Mouse (Mus musculus): Measurements from ENCODE around the gene Tctex1d4. TPM values are rescaled to one million over a fixed set of nuclear protein-coding genes. Genes with fewer than 3 reads are reported as not detected.
A peak's percentile ranks its signal among the peaks of the same experiment; 100 is the strongest.

Gene Tctex1d4
- total RNA-seq, 2 experiments from 2014 or later: 0.31 TPM; not detected in 1

DNA sequence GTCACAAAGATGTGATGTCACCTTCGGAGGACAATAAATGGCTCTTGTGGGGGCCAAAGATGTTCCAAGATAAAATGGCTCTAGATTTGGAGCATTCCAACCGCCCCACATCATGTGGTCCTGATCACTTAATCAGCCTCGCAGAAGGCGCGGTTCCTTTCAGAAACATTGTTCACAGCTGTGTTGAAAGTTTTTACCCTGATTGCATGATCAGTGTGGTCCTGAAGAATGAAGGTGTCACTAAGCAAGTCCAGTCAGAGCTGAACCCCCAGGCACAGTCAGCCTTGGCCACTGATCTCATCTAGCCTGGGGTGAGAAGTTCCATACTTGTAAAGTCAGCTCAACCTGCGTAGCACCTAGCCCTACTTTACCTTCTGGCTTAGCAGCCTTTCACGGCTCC lies 8.7 kb upstream of the Tctex1d4 start:
- no peak for DNase-seq
- intact Hi-C loops (cut with DNase I): no loop called here

DNA sequence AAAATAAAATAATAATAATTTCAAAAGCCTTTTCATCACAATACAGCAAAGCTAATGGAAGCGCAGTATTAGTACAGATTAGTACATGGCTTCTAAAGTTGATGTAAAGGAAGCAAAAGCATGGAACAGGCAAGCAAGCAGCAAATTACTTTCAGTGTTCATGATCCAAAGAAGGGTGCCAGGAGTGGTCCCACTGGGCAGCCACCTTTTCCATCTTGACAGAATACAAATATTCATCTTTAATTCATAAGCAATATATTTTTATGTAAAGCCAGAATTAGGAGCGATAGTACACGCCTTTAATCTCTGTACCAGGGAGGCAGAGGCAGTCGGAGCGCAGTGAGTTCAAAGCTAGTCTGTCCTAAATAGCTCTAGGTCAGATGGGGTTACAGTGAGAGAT lies 7.0 kb upstream of the Tctex1d4 start:
- no peak for DNase-seq
- intact Hi-C loops (cut with DNase I): loop anchor here (10.0 kb wide), 1 partner anchor 415 kb away; the partner anchor contains the start of genes Ccdc163 and Mmachc

DNA sequence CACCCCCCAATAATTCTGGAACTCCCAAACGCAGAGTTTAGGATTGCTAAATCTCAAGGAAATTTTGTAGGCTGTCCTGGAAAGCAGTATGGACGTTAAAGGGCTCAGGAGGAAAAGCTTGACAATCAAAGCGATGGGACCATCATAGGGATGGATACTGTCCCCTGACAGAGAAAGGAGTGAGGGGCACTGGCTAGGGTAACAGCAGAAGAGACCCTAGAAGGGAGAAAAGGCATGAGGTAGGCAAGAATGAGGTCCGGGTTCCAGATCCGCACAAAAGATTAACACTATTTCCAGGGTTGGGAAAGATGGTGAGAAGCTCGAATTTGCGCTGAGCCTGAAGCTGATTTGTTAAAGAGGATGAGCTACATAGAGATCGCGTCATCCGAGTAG lies 6.5 kb upstream of the Tctex1d4 start:
- intact Hi-C loops (cut with DNase I): loop anchor here (10.0 kb wide), 1 partner anchor 415 kb away; the partner anchor contains the start of genes Ccdc163 and Mmachc
- no peak for DNase-seq

DNA sequence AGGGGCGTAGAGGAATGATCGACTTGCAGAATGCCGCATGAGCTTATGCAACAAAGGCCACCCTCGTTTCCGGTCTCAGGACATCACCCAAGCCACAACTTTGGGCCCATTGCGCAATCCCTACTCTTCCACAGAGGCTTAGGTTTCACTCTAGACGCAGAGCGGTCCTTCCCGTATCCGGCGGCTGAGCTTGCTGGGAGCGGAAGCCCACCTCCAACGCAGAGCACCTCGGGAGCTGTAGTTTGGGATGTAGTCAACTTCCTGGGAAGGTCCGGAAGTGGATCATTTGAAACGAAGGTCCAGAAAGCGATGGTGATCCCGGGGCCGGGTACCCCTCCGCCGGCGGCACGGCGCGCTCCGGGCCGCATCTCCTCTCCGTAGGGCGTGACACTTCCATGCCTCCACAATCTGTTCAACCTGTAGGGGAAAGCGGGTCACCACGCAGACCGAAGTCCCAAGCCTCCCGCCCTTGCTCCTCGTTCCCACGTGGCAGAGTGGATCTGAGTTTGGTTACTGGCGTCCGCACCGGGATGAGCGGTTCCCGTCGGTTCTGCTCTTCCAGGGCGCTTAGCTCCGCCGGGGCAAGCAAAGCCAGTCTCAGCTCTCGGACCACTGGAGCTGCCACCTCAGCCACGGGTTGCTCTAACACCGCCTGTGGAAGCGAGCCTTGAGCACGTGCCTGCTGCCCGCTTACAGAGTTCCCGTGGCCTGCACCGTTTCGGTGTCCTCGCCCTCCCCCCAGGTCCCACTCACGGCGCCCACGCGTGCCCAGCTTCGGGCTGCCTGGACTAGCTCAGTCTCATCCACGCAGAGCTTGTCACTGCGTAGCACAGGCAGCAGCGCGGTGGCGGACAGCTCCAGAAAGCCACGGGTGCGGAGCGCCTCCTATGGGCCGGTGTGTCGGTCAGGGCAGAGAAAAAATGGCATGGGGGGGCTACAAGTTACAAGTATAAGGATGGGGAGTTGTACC lies 5.9 kb upstream of the Tctex1d4 start:
- intact Hi-C loops (cut with DNase I): loop anchor here (1.0 to 10.0 kb wide), 2 partner anchors 118 to 416 kb away; partner anchors contain the start of genes Ccdc163 and Mmachc
- peak; percentile 95 to 96 for DNase-seq

DNA sequence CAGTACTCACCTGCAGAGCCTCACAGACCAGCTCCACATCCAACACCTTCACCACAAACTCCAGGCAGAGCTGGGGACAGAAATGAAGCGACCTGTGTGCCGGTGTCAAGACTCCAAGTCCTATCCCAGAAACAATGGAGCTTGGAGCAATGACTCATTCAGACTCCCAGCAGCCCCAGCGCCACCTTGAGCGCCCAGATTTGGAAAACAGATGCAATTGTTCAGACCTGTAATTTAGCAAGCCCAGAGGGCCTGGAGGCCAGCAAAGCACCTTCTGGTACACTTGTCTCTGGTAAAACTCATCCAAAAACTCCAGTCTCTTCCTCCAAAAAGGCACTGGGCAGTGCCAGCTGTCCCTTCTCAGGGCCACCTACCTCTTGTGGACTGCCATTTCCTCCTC lies 4.4 kb upstream of the Tctex1d4 start:
- intact Hi-C loops (cut with DNase I): loop anchor here (10.0 kb wide), 1 partner anchor 417 kb away; the partner anchor contains the start of genes Ccdc163 and Mmachc
- no peak for DNase-seq

DNA sequence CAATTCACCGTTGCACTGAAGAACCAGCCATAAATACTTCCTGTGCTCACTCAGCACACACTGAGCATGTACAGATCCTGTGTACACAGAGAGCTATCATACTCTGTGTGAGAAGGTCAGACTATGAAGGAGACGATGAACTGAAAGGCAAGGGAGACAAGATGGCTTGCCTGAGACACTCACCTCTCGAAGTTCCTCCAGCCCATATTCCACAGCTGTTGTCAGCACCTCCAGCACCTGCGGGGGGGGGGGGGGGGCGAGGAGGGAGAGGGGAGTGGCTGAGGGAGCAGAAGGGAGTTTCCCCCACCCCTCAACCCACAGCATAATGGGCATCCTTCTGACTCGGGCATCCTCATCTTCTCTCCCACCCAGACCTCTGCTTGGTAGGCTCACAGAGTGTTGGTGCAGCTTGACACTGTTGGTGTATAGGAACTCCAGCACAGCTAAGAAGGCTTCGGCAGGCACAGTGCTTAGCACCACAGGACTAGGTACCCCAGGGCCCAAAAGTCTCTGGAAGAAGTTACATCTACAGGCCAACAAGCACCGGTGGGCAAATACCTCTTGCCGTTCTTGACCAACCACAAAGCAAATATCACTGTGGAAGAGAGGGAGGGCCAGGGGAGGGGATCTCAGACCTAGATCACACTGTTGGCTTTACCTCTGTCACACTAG lies 2.9 kb upstream of the Tctex1d4 start:
- DNase-seq: no peak
- intact Hi-C loops (cut with DNase I): loop anchor here (10.0 kb wide), 1 partner anchor 419 kb away; the partner anchor contains the start of genes Ccdc163 and Mmachc

DNA sequence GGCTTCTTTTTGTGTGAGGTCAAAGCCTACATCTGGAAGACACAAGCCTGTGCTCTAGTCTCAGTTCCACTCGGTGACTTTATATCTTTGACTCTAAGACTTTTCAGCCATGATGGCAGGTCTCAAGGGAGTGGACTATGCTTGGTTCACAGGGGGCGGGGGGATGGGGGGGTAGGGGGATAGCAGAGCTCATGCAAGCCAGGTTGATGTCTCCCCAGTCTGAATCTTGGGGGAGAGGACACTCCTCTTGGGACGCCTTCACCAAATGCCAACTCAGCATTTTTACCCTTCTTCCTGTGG lies 2.4 kb upstream of the Tctex1d4 start:
- DNase-seq: no peak
- intact Hi-C loops (cut with DNase I): loop anchor here (10.0 kb wide), 1 partner anchor 419 kb away; the partner anchor contains the start of genes Ccdc163 and Mmachc

DNA sequence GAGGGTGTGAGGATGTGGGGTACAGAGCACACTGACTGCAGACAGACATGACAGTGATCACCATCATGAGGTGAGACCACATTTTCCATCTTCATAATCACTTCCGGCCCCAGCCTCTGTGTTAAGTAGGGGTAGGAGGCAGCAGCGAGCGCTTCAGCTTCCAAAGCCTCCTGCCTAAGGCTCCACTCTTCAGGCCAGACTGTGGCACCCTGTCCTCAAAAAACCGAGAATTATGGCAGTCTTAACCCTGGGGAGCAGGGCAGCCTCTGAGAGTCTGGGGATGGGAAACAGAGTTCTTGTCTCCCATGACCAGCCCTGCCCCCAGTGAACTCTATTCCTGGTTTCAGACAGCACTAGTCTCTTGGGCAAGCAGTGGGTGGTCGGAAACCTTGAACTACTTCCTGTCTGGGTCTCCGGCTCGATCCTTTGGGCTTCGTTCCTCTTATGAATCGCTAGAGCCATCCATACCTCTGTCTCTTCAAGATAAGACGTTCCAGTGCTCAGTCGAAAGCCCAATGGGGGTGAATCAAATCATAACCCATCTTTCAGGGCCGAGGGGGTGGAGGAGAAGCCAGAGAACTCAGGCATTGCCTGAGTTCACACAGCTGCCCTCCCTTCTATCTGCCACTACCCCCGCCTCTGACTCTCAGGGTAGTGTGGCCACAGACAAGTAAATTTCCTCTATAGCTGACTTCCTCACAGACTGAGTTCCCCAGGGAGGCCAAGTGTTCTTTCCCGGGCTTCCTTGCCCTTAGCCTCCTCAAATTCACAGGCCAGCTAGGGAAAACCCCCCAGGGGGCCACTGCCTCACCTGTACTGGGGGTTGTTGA lies 1.9 kb upstream of the Tctex1d4 start:
- intact Hi-C loops (cut with DNase I): loop anchor here (10.0 kb wide), 1 partner anchor 420 kb away; the partner anchor contains the start of genes Ccdc163 and Mmachc
- peak; percentile 66 to 74 for DNase-seq

DNA sequence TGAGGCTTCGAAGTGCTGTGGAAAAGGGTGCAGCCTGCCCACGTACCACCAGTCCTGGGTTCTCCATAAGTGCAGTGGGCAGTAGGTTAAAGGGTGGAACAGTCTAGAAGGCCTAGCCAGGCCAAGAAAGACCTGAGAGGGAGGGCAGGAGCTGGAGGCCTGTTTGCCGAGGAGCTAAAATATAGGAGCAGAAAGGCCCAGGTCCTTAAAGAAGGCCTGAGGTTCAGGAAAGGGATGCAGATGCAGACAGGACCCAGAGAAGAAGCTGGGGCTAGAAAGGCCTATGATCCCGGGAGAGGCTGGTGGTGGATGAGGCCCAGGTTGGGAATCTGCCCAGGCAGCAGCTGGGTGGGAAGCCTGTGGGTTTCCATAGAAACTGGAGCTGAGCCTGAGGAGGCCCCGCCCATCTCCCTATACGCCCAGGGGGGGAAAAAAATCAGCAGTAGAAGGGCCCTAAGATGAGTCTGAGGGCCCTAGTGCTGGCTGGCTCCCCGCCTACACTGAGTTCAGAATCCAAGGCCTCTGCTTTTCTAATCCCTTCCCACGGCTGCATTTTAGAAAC lies 1.2 kb upstream of the Tctex1d4 start, which contains the start of gene Btbd19:
Gene Btbd19 (minus strand): TSS at position 378 of the 562 bp plus-strand sequence.
- peak; percentile 90 for DNase-seq
- intact Hi-C loops (cut with DNase I): loop anchor here (10.0 kb wide), 1 partner anchor 421 kb away; the partner anchor contains the start of genes Ccdc163 and Mmachc

DNA sequence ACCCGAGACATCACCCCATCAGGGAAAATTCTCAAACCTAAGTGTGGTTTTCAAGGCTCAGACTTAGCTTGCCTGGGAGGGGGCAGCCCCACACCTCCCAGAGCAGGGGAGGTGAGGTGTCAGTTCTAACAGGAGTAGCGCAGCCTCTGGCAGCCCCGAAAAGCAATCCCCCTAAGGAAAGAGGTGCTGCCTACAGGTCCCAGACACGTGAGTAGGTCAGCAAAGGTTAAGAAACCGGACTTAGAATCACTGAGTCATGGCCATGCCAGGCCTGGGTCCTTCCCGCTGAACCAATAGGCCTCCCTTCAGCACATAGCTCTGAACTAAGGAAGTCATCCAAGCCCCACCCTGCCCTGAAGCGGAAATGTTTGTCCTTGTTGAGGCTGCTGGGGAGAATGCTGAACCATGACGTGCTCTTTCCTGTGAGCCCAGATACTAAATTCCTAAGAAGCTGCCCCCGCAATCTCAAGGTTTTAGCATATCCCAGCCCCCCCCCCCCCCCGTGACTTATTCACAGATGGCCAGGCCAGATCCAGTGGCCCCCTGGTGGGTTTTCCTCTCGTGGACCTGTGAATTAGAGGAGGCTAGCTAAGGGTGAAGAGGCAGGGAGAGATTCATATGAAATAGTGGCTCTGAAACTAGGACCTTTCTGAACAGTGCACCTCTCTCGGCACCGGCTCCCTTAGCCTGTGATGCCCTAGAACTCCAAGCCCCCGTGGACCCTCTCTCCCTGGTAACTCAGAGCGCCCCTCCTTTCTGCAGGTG lies 502 bp upstream of the Tctex1d4 start:
- intact Hi-C loops (cut with DNase I): loop anchor here (10.0 kb wide), 1 partner anchor 421 kb away; the partner anchor contains the start of genes Ccdc163 and Mmachc
- peak; percentile 87 to 88 for DNase-seq

DNA sequence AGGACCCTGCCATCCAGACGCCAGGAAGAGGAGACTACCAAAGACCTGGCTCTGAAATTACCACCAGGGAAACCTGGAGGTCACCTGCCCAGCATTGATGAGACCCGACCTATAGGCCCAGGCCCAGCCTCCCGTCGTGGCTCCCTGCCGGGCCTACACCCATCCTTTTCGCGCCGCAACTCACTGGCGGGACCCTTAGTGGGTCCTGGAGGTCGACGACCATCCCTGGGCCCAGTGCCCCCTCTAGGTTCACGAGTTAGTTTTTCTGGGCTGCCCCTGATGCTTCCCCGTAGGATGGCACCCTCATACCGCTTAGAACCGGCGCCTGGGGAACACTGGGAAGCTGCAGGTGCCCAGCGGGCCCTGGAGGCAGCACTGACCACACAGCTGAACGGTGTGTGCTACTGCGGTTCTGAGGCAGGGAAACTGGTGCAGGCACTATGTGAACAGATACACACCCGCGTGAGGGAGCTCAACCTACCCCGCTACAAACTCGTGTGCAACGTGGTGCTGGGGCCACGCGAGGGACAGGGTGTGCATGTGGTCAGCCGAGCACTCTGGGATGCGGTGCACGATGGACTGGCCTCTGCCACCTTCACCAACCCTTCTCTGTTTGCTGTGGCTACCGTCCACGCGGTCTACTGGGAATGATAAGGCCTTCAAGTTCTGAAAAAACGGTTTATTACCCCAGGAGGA lies 1.5 kb downstream of the Tctex1d4 start:
- intact Hi-C loops (cut with DNase I): loop anchor here (10.0 kb wide), 1 partner anchor 423 kb away; the partner anchor contains the start of genes Ccdc163 and Mmachc
- no peak for DNase-seq

DNA sequence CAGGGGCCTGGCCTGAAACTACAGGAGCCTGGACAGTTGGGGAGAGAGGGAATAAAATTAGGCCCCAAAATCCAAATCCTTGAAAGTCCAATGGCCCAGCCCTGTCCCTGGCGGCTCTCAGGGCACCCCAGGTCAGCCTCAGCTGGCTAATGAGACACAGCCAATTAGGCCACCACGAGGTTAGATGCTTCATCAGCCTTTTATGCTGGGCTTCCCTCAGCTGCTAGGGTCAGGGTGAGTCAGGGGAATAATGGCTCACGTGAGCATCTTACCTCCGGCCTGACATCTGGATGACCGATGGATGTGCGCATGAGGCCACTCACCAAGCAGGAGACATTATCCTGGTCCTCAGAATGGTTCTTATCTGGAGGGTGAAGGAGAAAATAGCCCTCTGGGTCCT lies 4.2 kb downstream of the Tctex1d4 start:
- intact Hi-C loops (cut with DNase I): no loop called here
- DNase-seq: no peak

DNA sequence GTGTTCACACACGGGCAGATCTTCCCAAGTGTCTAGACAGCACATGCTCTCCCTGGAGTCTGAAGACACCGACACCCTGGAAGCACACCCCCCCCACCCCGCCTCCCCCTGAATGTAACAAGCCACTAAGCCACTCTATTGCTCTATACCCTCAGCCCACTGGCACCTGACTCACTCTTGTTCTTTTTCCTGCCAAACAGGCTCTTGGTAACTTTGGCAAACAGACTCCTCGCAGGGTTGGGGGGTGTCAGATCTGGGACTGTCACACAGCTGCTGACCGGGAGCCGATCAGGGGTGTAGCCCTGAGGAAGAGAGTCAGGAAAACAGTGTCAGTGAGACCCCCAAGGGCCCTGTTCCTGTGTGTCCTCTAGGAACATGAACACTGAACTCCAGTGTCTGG lies 4.6 kb downstream of the Tctex1d4 start:
- DNase-seq: no peak
- intact Hi-C loops (cut with DNase I): no loop called here

DNA sequence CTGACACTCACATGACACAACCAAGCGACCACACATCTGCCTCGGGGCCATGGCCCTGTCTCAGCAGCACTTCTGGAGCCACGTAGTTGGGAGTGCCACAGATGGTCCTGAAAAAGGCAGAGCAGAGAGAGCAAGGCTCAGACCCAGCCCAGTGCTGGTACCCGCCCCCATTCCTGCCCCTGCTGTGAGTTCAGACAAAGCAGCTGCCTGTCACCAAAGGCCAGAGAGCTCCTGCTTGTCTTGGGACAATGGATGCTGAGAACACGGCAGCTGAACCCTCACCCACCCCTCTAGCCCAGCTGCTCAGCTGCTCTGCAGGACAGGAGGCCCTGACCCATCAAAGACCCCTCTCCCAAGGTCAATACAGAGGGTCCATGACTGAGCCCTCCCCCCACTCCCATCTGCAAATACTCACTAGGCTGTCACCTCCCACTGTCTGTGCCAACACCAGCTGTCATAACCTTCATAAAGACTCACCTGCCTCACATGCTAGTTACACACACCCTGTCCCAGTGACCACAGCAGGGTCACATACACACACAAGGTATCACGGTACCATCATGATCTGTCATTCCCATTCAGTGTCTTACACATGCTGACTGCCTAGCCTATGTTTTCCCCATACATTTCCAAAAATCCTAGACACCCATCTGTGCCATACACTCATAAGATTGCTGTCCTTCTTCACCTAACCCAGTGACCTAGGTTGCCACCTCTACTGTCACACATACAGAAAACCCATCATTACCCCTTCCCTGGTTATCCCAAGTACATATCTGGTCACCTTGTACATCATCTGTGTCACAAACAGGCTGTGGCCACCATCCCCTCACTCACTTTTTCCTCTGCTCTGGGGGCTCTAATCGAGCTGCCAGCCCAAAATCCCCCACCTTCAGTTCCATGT lies 5.5 kb downstream of the Tctex1d4 start:
- intact Hi-C loops (cut with DNase I): no loop called here
- DNase-seq: no peak

DNA sequence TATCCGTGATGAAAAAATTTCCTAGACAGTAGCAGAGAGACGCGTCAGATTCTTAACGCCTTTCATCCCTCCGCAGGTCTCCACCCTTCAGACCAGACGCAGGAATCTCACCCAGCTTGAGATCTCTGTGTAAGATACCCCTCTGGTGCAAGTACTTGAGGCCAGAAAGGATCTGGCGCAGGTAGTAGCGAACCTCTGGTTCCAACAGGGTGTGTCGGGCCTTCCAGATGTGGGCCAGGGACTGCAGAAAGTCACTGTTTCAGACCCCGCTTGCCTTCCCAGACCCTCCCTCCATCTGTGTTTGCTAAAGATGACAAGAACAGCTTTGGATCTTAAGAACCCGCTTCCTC lies 6.2 kb downstream of the Tctex1d4 start:
- intact Hi-C loops (cut with DNase I): no loop called here
- DNase-seq: no peak

DNA sequence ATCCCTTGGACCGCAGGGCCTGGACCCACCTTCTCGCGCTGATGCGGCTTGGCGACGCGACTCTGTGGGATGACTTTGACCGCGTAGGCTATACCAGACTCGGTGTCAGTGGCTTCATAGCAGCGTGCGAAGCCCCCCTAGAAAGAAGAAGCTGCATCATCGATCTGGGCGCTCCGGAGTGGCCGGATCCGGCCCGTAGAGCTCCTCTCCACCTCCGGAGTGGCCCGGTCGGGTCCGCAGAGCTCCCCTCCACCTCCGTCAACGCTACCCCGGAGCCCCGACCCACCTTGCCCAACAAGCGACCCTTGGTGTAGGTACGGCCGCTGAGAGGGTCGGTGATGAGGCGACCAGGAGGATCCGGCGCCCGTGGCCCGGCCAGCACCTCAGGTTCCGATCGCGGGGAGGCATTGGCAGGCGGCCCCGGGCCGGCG lies 6.8 kb downstream of the Tctex1d4 start:
- intact Hi-C loops (cut with DNase I): no loop called here
- DNase-seq: no peak

DNA sequence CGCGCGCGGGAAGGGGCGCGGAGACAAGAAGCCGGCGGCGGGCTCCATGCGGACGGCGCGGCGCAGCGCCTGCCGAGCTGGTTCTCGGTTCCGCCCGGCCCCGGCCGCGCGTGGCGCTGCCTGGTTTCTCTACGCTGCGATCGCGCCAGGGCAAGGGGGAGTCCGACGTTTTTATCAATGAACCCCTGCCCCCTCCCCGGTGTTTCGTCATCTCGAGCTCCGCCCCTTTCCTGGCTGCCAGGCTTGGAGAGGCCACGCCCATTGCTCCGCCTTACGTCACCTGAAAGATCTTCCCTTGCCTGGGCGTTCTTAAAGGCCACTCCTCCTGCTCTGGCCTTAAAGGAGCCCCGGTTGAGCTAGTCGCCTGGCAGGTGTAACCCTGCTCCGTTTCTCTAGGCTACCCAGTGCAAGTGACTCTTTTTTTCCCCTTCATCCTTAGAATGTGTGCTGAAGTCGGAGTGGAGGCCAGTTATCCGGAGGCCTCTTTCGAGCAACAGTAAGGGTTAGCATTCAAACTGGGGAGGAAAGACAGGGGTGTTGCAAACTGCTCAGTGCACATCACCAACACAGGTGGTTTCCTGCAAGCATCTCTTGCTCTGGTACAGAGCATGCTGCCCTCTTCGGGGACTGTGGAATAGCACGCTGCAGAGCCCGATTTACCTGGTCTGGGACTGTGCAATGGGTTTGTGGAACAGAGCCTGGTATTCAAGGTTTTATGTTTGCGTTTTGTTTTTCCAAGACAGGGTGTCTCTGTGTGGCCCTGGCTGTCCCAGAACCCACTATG lies 7.4 kb downstream of the Tctex1d4 start, which contains the start of gene Plk3:
Gene Plk3 (minus strand): TSS at position 147 of the 784 bp plus-strand sequence.
- peak; percentile 98 for DNase-seq

More for the DNA sequence above, 7.4 kb downstream of the Tctex1d4 start, which contains the start of gene Plk3:
- intact Hi-C loops (cut with DNase I): no loop called here
